Mouse (Mus musculus): ENCODE measurements around the gene Ppil2. TPM values are rescaled to one million over a fixed set of nuclear protein-coding genes. Genes with fewer than 3 reads are reported as not detected.

The Ppil2 gene
- polyA plus RNA-seq, 1 experiment, result 116 TPM

DNA sequence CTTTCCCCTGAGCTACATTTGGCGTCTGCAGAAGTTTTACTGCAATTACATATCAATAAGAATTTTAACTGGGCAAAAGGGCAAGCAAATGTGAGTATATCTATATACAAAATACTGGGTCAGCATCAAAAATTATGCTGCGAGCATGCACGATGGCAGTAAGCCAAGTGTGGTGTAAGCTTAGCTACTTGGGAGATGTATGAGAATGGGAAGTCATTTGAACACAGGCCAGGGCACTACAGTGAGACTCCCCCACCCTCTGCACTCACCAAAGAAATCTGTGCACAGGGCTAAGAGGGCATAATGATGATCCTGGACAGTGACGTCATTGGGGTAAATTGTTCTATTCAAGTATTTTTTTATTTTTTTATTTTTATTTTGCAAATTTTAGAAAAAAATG lies 6.5 kb downstream of the Ppil2 start:
- H3K4me1 ChIP-seq (ENCODE audit: control insufficient read depth, insufficient read depth, low read length), result peaks cover 4% of the 10 kb centered on the region
- H3K27ac ChIP-seq (ENCODE audit: insufficient read depth, low read depth, low read length), result no peak overlapping the region
- TF ChIP-seq CTCF (IDR thresholded peaks at IDR 0.05; ENCODE audit: low read depth, low read length) (no peak), POLR2A (IDR thresholded peaks at IDR 0.05; ENCODE audit: borderline replicate concordance, low read depth, low read length) (no peak)

DNA sequence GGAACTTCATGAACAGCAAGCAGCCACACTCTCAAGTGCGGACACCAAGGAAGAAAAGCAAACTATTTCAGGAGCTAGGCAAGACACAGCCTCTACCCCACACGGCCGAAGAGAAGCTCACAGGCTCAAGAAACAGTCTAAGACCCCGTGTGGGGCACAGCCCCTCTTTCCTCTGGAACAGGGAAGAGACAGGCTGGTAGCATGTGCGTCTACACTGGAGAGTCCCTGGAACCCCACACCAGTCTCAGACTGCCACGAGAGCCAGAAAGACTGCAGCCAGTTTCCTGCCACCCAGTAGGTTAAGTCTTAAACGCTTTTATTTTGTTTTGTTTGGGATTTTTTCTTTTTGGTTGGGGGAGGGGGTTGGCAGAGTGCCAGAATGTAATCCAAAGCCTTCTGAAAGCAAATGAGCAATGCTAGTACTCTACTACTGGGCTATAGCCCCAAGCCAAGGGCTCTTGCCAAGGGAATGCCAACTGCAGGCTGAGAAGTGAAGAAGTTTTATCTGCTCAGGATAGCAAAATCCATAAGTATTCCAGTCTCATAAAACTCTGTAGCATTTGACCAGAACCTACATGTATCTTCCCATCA lies 8.3 kb downstream of the Ppil2 start:
- no peak overlapping the region for H3K4me3 ChIP-seq (ENCODE audit: insufficient read depth, low read length)
- H3K4me1 ChIP-seq (ENCODE audit: control insufficient read depth, insufficient read depth, low read length), result peaks cover 2% of the 10 kb centered on the region
- TF ChIP-seq POLR2A (IDR thresholded peaks at IDR 0.05; ENCODE audit: borderline replicate concordance, low read depth, low read length) (no peak), CTCF (IDR thresholded peaks at IDR 0.05; ENCODE audit: low read depth, low read length) (no peak)
- no peak overlapping the region for H3K27ac ChIP-seq (ENCODE audit: insufficient read depth, low read depth, low read length)

More for the DNA sequence above, 6.5 kb downstream of the Ppil2 start:
- H3K4me3 ChIP-seq (ENCODE audit: insufficient read depth, low read length), result no peak overlapping the region

DNA sequence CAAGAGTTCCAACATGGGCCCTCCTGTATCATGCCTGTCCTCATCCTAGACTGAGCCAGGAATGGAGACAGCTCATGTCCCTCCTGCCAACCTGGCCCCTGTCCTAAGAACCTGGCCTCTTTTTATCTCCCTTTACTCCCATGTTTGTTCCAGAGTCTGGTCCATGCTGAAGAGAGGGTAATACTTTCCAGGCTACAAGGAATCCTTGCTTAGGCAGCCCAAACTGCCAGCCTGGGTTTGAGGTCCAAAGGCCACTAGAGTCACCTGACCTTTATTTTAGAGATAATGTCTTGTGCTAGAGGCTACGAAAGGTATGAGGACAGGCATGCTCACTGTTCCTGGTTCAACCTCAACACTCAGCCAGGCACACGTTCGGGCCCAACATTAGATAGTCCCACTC lies 14.1 kb downstream of the Ppil2 start:
- Histone ChIP-seq H3K4me1 (ENCODE audit: control insufficient read depth, insufficient read depth, low read length) (peaks cover under 1% of the 10 kb centered on the region), H3K4me3 (ENCODE audit: insufficient read depth, low read length) (no peak overlapping the region), H3K27ac (ENCODE audit: insufficient read depth, low read depth, low read length) (no peak overlapping the region)
- TF ChIP-seq POLR2A (IDR thresholded peaks at IDR 0.05; ENCODE audit: borderline replicate concordance, low read depth, low read length) (no peak), CTCF (IDR thresholded peaks at IDR 0.05; ENCODE audit: low read depth, low read length) (no peak)

DNA sequence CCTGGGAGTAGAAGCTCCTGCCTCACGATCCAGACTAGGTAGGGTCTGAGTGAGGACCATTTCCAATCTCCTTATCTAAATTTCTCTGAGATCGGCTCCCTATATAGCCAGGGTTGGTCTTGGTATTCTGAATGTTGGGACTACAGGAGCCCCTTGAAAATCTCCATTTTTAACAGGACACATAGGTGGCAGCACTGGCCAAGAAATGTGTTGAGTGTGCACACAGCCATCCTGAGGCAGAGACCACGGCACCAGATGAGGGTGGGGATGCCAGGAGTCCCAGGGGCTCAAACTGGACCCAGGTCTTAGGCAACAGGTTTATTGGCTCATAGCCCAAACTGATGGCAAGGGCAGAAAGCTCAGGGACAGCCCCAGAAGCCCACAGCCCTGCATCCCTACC lies 22.7 kb downstream of the Ppil2 start:
- Histone ChIP-seq H3K4me3 (ENCODE audit: insufficient read depth, low read length) (no peak overlapping the region), H3K4me1 (ENCODE audit: control insufficient read depth, insufficient read depth, low read length) (peaks cover 47% of the 10 kb centered on the region), H3K27ac (ENCODE audit: insufficient read depth, low read depth, low read length) (no peak overlapping the region)
- TF ChIP-seq POLR2A (IDR thresholded peaks at IDR 0.05; ENCODE audit: borderline replicate concordance, low read depth, low read length) (no peak), CTCF (IDR thresholded peaks at IDR 0.05; ENCODE audit: low read depth, low read length) (no peak)

DNA sequence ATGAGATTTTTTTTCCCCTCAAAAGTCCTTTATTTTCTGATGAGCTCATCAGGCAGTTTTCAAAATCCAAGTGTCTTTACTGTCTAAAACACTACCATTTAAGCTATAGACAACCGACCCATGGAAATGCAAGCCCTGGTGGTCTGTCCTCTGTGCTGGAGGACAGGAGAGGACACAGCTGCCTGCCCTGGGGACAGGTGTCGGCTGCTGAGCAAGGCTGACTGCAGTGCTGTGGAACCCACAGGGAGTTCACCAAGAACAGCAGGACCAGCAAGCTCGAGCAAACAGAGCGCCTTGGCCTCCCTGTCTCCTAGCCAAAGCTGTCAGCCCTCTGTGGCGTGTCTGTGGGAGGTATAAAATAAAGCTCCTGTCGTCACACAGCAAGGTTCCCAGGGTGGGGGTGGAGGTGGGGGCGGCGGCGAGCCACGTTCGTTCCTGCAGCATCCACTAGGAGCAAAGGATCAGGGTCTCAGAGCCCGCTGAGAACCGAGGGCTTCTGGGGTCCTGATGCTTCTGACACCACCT lies 24.3 kb downstream of the Ppil2 start:
- H3K4me3 ChIP-seq (ENCODE audit: insufficient read depth, low read length), result no peak overlapping the region
- peaks cover 44% of the 10 kb centered on the region for H3K4me1 ChIP-seq (ENCODE audit: control insufficient read depth, insufficient read depth, low read length)
- TF ChIP-seq CTCF (IDR thresholded peaks at IDR 0.05; ENCODE audit: low read depth, low read length) (no peak), POLR2A (IDR thresholded peaks at IDR 0.05; ENCODE audit: borderline replicate concordance, low read depth, low read length) (no peak)
- H3K27ac ChIP-seq (ENCODE audit: insufficient read depth, low read depth, low read length), result no peak overlapping the region

DNA sequence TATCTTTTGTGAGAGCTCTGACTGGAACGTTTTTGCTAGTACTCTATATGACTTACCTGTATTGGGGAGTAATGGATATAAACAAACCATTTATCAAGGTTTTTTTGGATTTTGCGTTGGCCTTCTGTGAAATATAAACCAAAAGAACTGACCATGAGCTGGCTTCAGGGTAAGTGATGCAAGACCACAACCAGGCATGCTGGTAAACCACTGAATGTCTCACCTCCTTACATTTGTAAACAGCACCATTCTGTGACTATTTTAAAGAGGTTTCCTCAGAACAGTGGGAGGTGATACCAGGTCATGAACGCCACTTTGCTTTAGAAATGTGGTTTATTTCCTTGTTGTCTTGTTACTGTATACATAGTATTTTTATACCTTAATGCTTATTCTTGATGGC lies 24.8 kb downstream of the Ppil2 start:
- Histone ChIP-seq H3K4me3 (ENCODE audit: insufficient read depth, low read length) (no peak overlapping the region), H3K4me1 (ENCODE audit: control insufficient read depth, insufficient read depth, low read length) (peaks cover 39% of the 10 kb centered on the region), H3K27ac (ENCODE audit: insufficient read depth, low read depth, low read length) (no peak overlapping the region)
- no peak for TF ChIP-seq CTCF (IDR thresholded peaks at IDR 0.05; ENCODE audit: low read depth, low read length)
- no peak for TF ChIP-seq POLR2A (IDR thresholded peaks at IDR 0.05; ENCODE audit: borderline replicate concordance, low read depth, low read length)

DNA sequence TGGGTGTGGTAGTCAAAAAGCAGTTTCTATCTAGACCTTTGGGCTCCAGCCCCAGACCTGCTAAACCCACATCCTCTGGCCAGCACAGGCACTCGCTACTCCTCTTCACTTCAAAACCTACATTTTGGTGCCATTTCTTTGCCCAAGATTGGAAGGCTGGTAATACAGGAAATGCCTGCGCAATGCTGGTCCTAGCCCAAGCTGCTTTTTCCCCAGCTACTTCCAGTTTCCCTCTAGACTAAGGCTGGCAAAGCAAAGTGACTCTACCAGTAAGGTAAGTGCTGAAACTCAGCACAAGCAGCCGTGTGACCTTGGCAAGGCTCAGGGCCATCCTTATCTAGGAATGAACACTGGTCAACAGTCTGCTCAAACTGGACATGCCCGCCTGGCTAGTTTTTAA lies 25.4 kb downstream of the Ppil2 start:
- Histone ChIP-seq H3K4me1 (ENCODE audit: control insufficient read depth, insufficient read depth, low read length) (peaks cover 33% of the 10 kb centered on the region), H3K27ac (ENCODE audit: insufficient read depth, low read depth, low read length) (no peak overlapping the region), H3K4me3 (ENCODE audit: insufficient read depth, low read length) (no peak overlapping the region)
- TF ChIP-seq POLR2A (IDR thresholded peaks at IDR 0.05; ENCODE audit: borderline replicate concordance, low read depth, low read length) (no peak), CTCF (IDR thresholded peaks at IDR 0.05; ENCODE audit: low read depth, low read length) (no peak)

DNA sequence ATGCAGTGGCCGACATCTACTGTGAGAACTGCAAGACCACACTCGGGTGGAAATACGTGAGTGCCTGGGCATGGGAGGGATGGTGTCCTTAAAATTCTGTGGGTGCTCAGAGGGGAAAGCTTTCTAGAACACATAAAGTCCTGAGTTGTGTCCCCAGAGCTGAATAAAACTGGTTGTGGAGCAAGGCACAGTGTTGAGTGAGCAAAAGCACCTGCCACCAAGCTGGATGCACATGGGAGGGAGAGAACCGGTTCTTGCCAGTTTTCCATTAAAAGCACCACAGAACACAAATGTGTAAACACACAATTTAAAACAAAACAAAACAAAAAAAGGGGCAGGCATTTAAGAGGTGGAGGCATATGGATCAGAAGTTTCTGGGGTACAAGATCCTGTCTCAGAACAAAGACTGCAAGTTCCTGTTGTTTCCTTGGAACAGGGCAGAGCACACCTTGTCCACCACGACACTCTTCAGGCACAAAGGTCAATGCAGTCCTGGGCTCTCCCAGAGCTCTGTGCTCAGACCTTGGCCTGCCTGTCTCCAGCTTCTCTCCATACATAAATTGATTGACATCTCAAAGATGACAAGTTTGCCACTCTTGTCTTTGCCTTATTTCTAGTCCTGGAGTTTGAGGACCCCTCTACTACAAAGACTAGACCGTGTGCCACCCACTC lies 28.8 kb downstream of the Ppil2 start:
- no peak overlapping the region for H3K27ac ChIP-seq (ENCODE audit: insufficient read depth, low read depth, low read length)
- no peak for TF ChIP-seq CTCF (IDR thresholded peaks at IDR 0.05; ENCODE audit: low read depth, low read length)
- no peak for TF ChIP-seq POLR2A (IDR thresholded peaks at IDR 0.05; ENCODE audit: borderline replicate concordance, low read depth, low read length)
- peaks cover 18% of the 10 kb centered on the region for H3K4me1 ChIP-seq (ENCODE audit: control insufficient read depth, insufficient read depth, low read length)
- H3K4me3 ChIP-seq (ENCODE audit: insufficient read depth, low read length), result no peak overlapping the region

DNA sequence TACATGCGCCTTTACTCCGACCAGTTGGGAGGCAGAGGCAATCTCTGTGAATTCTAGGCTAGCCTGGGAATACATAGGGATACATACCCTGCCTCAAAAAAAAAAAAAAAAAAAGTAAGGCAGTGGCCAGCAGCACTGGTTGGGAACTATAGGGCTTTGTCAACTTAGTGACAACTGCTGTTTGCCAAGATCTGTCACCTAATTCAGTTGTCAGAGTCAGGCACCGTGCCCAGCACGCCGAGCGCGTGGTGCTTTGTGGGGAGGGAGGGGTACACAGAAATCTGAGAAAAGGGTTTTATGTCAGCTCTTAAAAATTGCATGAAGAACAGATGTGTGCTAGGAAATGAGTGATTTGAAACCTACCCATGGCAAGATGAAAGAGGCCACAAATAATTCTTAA lies 33.0 kb downstream of the Ppil2 start:
- H3K27ac ChIP-seq (ENCODE audit: insufficient read depth, low read depth, low read length), result no peak overlapping the region
- no peak for TF ChIP-seq POLR2A (IDR thresholded peaks at IDR 0.05; ENCODE audit: borderline replicate concordance, low read depth, low read length)
- no peak for TF ChIP-seq CTCF (IDR thresholded peaks at IDR 0.05; ENCODE audit: low read depth, low read length)
- no peak overlapping the region for H3K4me3 ChIP-seq (ENCODE audit: insufficient read depth, low read length)
- no peaks in the 10 kb centered on the region for H3K4me1 ChIP-seq (ENCODE audit: control insufficient read depth, insufficient read depth, low read length)

DNA sequence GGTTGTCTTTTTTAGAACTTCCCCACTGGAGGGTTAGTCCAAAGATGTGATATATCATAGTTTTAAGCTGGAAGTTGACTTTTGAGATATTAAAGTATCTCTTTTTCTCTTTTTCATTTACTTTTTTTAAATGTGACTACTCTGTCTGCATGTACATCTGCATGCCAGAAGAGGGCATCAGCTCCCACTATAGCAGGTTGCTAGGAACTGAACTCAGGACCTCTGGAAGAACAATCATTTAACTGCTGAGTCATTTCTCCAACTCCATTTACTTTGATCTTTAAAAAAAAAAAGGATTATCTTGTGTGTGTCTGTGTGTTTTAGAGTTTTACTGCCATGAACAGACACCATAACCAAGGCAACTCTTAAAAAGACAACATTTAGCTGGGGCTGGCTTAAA lies 34.2 kb downstream of the Ppil2 start:
- H3K27ac ChIP-seq (ENCODE audit: insufficient read depth, low read depth, low read length), result no peak overlapping the region
- TF ChIP-seq CTCF (IDR thresholded peaks at IDR 0.05; ENCODE audit: low read depth, low read length) (no peak), POLR2A (IDR thresholded peaks at IDR 0.05; ENCODE audit: borderline replicate concordance, low read depth, low read length) (no peak)
- H3K4me1 ChIP-seq (ENCODE audit: control insufficient read depth, insufficient read depth, low read length), result no peaks in the 10 kb centered on the region
- H3K4me3 ChIP-seq (ENCODE audit: insufficient read depth, low read length), result no peak overlapping the region

Measured in bone marrow macrophage, adult 2 months (primary cell).